Mouse (Mus musculus) CH12.LX (cell line): Measurements from ENCODE around the gene Lamc1.
"Not testable (repeated sequence)": the region's sequence is repeated elsewhere in the genome, so short reads cannot be mapped to it uniquely, and the experiment has no call there.

Source experiments
- CTCF ChIP-seq, 2 experiments: IDR thresholded peaks in 1 of 2; conservative IDR thresholded peaks in 1 of 2; 2 replicates each; pipeline ENCODE4 v1.5.1; 2011 to 2012; ENCODE audit warnings: low read depth in 2 of 2, low read length in 2 of 2, improper control_type of control experiment in 1 of 2, inconsistent platforms in 1 of 2, mild to moderate bottlenecking in 1 of 2, moderate library complexity in 1 of 2
- E2F4 ChIP-seq: IDR thresholded peaks from 2 replicates; pipeline ENCODE4 v1.6.1; 2011; ENCODE audit warnings: low read depth, low read length, improper control_type of control experiment; ENCODE audit not compliant: insufficient replicate concordance
- POLR2AphosphoS2 ChIP-seq: IDR thresholded peaks from 2 replicates; pipeline ENCODE4 v1.6.1; 2011; ENCODE audit warnings: low read depth, low read length, improper control_type of control experiment
- USF1 ChIP-seq: IDR thresholded peaks from 2 replicates; pipeline ENCODE4 v1.6.1; 2014; ENCODE audit warnings: low read depth, mild to moderate bottlenecking, inconsistent platforms, low read length, improper control_type of control experiment

DNA sequence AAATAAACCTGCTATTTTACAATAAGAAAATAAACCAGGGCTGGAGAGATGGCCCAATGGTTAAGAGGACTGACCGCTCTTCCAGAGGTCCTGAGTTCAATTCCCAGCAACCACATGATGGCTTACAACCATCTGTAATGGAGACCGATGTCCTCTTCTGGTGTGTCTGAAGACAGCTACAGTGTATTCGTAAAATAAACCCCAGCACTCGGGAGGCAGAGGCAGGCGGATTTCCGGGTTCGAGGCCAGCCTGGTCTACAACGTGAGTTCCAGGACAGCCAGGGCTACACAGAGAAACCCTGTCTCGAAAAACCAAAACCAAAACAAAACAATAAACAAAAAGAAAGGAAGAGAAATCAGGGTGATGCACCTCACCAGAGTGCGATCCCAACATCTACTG, 2.9 kb upstream of the Lamc1 start:
- TF ChIP-seq CTCF (conservative IDR thresholded peaks at IDR 0.05 in 1 of 2, IDR thresholded peaks at IDR 0.05 in 1 of 2; ENCODE audit: low read depth in 2 of 2, low read length in 2 of 2); USF1; POLR2AphosphoS2; E2F4: not testable (repeated sequence)
